Mouse (Mus musculus): ENCODE results near the gene Pheta2.
"Not testable (repeated sequence)": the region's sequence is repeated elsewhere in the genome, so short reads cannot be mapped to it uniquely, and the experiment has no call there.

Pheta2 gene

GRCm38 (mm10) chr15:82343368-82344287 lies 4.9 kb downstream of the Pheta2 start:
- no peak for DNase-seq (ENCODE audit: low read depth, low spot score)

- DNase-seq (ENCODE audit: low read depth, low spot score) = no peak
These were observed 6.2 kb downstream of the Pheta2 start for GRCm38 (mm10) chr15:82344971-82345370.

GRCm38 (mm10) chr15:82345820-82346470 lies 7.2 kb downstream of the Pheta2 start:
- peak; percentile 97 for DNase-seq (ENCODE audit: low read depth, low spot score)

- DNase-seq (ENCODE audit: low read depth, low spot score) = no peak
These were observed 8.0 kb downstream of the Pheta2 start for GRCm38 (mm10) chr15:82346580-82347302.

GRCm38 (mm10) chr15:82347303-82347676 lies 8.5 kb downstream of the Pheta2 start:
- no peak for DNase-seq (ENCODE audit: low read depth, low spot score)

- DNase-seq (ENCODE audit: low read depth, low spot score) = no peak
These were observed 9.1 kb downstream of the Pheta2 start for GRCm38 (mm10) chr15:82347852-82348251.

GRCm38 (mm10) chr15:82348258-82348998 lies 9.7 kb downstream of the Pheta2 start:
- no peak for DNase-seq (ENCODE audit: low read depth, low spot score)

- DNase-seq (ENCODE audit: low read depth, low spot score) = no peak
These were observed 10.2 kb downstream of the Pheta2 start for GRCm38 (mm10) chr15:82348999-82349341.

- DNase-seq (ENCODE audit: low read depth, low spot score) = no peak
These were observed 11.6 kb downstream of the Pheta2 start for GRCm38 (mm10) chr15:82350349-82350748.

- no peak for DNase-seq (ENCODE audit: low read depth, low spot score)
These were observed 12.7 kb downstream of the Pheta2 start for GRCm38 (mm10) chr15:82351480-82351879.

GRCm38 (mm10) chr15:82353078-82353744 lies 14.5 kb downstream of the Pheta2 start:
- no peak for DNase-seq (ENCODE audit: low read depth, low spot score)

GRCm38 (mm10) chr15:82353745-82354113 lies 15.0 kb downstream of the Pheta2 start:
- no peak for DNase-seq (ENCODE audit: low read depth, low spot score)

- DNase-seq (ENCODE audit: low read depth, low spot score) = peak; percentile 96
These were observed 15.6 kb downstream of the Pheta2 start, which contains the start of gene Ndufa6 for GRCm38 (mm10) chr15:82354126-82354945. Ndufa6 (minus strand) TSS chr15:82354322.

GRCm38 (mm10) chr15:82358431-82359260 lies 19.9 kb downstream of the Pheta2 start:
- DNase-seq (ENCODE audit: low read depth, low spot score) = no peak

GRCm38 (mm10) chr15:82361459-82362018 lies 22.8 kb downstream of the Pheta2 start:
- DNase-seq (ENCODE audit: low read depth, low spot score) = no peak

- DNase-seq (ENCODE audit: low read depth, low spot score) = no peak
These were observed 23.5 kb downstream of the Pheta2 start for GRCm38 (mm10) chr15:82362234-82362633.

GRCm38 (mm10) chr15:82363801-82364200 lies 25.1 kb downstream of the Pheta2 start:
- not testable (repeated sequence) for DNase-seq (ENCODE audit: low read depth, low spot score)

GRCm38 (mm10) chr15:82364561-82364960 lies 25.8 kb downstream of the Pheta2 start:
- DNase-seq (ENCODE audit: low read depth, low spot score) = not testable (repeated sequence)

GRCm38 (mm10) chr15:82368146-82368545 lies 29.4 kb downstream of the Pheta2 start:
- no peak for DNase-seq (ENCODE audit: low read depth, low spot score)

Data from brain, embryonic 18.5 days (tissue).